Mouse (Mus musculus): ENCODE measurements around the gene Frk.

GRCm38 (mm10) chr10:34550612-34551011, 67.4 kb downstream of the Frk start:
- no peak for TF ChIP-seq CTCF (IDR thresholded peaks at IDR 0.05; ENCODE audit: extremely low read depth, insufficient read depth, low read length)
- no peak for TF ChIP-seq POLR2A (IDR thresholded peaks at IDR 0.05; ENCODE audit: extremely low read depth, insufficient read depth, low read length)

Data from cortical plate, adult 2 months (tissue).